Mouse (Mus musculus) limb, embryonic 11.5 days (tissue): ENCODE data around the gene Kcnmb2. TPM values are rescaled to one million over a fixed set of nuclear protein-coding genes. Genes with fewer than 3 reads are reported as not detected.

Experiments
- ATAC-seq: fragments of 200-750 bp; cut with Nextera tagmentation; 2 replicates; pipeline ENCODE4 v1.8.0; 2017; ENCODE audit warnings: low read depth; ENCODE audit not compliant: insufficient number of reproducible peaks, low FRiP score, low TSS enrichment
- DNase-seq: peaks from one replicate; pipeline ENCODE4 v3.0.0-alpha.2; 2015; ENCODE audit warnings: low spot score
- H3K27ac ChIP-seq: fragments of 300-500 bp; sonication (generic); replicated peaks from 2 replicates; pipeline ENCODE4 v1.5.1; 2014; ENCODE audit warnings: low read depth, mild to moderate bottlenecking, low read length
- H3K27me3 ChIP-seq: fragments of 300-500 bp; sonication (generic); 2 replicates; pipeline ENCODE4 v1.6.1; 2014; ENCODE audit warnings: mild to moderate bottlenecking, low read length, mixed read lengths; ENCODE audit not compliant: control insufficient read depth, insufficient read depth
- H3K36me3 ChIP-seq: fragments of 300-500 bp; sonication (generic); 2 replicates; pipeline ENCODE4 v1.6.1; 2014; ENCODE audit warnings: mild to moderate bottlenecking, low read length, moderate library complexity, mixed read lengths; ENCODE audit not compliant: control insufficient read depth, insufficient read depth
- H3K4me1 ChIP-seq: fragments of 300-500 bp; sonication (generic); 2 replicates; pipeline ENCODE4 v1.6.1; 2014; ENCODE audit warnings: low read length, mixed read lengths; ENCODE audit not compliant: control insufficient read depth, insufficient read depth
- H3K4me2 ChIP-seq: fragments of 300-500 bp; sonication (generic); 2 replicates; pipeline ENCODE4 v1.6.1; 2014; ENCODE audit warnings: low read depth, mild to moderate bottlenecking, moderate library complexity; ENCODE audit not compliant: severe bottlenecking
- H3K4me3 ChIP-seq: fragments of 300-500 bp; sonication (generic); 2 replicates; pipeline ENCODE4 v1.5.1; 2014; ENCODE audit warnings: low read depth, low read length
- H3K9ac ChIP-seq: fragments of 300-500 bp; sonication (generic); 2 replicates; pipeline ENCODE4 v1.6.1; 2014; ENCODE audit warnings: mild to moderate bottlenecking, low read length
- H3K9me3 ChIP-seq: fragments of 300-500 bp; sonication (generic); 2 replicates; pipeline ENCODE4 v1.6.1; 2016; ENCODE audit warnings: low read length; ENCODE audit not compliant: control insufficient read depth
- WGBS: fragments of 180-500 bp; shearing (Covaris S2); extraction: QIAGEN DNeasy Blood & Tissue Kit; methylation state at CpG from one replicate; pipeline ENCODE4 v1.1.7; 2014; 5-methylcytosine and 5-hydroxymethylcytosine counted together
- polyA plus RNA-seq: library from polyadenylated mRNA; unstranded; fragments of >200 nt; fragmentation: Nextera tagmentation; extraction: Ambion mirVana; gene quantifications from 2 replicates; pipeline ENCODE4 v1.2.1, GENCODE M21; 2014

The Kcnmb2 gene
- polyA plus RNA-seq, 1 experiment from 2014 or later = not detected

- Histone ChIP-seq H3K27me3 (no peaks in the 10 kb centered on the region), H3K4me1 (no peaks in the 10 kb centered on the region), H3K36me3 (no peaks in the 10 kb centered on the region), H3K9me3 (no peaks in the 10 kb centered on the region), H3K9ac (no peak overlapping the region), H3K4me3 (no peak overlapping the region), H3K4me2 (no peak overlapping the region), H3K27ac (no peak overlapping the region)
- DNase-seq (no peak), ATAC-seq (no peak)
- 16% methylated on average over 5 of the region's 5 CpGs for WGBS
Measured at GRCm38 (mm10) chr3:32128391-32128790, 226.1 kb downstream of the Kcnmb2 start.

- H3K4me2 ChIP-seq = no peak overlapping the region
- DNase-seq = no peak
- H3K9ac ChIP-seq = no peak overlapping the region
- H3K27me3 ChIP-seq = no peaks in the 10 kb centered on the region
- no peaks in the 10 kb centered on the region for H3K4me1 ChIP-seq
- H3K27ac ChIP-seq = no peak overlapping the region
- ATAC-seq = no peak
- H3K4me3 ChIP-seq = no peak overlapping the region
- H3K9me3 ChIP-seq = no peaks in the 10 kb centered on the region
- 68% methylated on average over 1 of the region's 1 CpGs for WGBS
- no peaks in the 10 kb centered on the region for H3K36me3 ChIP-seq
Measured at GRCm38 (mm10) chr3:32130696-32131095, 228.4 kb downstream of the Kcnmb2 start.

- Histone ChIP-seq H3K27ac (no peak overlapping the region), H3K36me3 (no peaks in the 10 kb centered on the region), H3K4me2 (no peak overlapping the region), H3K27me3 (no peaks in the 10 kb centered on the region), H3K4me1 (no peaks in the 10 kb centered on the region), H3K9me3 (no peaks in the 10 kb centered on the region), H3K9ac (no peak overlapping the region), H3K4me3 (no peak overlapping the region)
- ATAC-seq = no peak
- DNase-seq = no peak
- WGBS = 69% methylated on average over 3 of the region's 3 CpGs
Measured at GRCm38 (mm10) chr3:32132395-32133004, 230.2 kb downstream of the Kcnmb2 start.

- Histone ChIP-seq H3K9ac (no peak overlapping the region), H3K36me3 (no peaks in the 10 kb centered on the region), H3K27ac (no peak overlapping the region), H3K4me1 (no peaks in the 10 kb centered on the region), H3K27me3 (no peaks in the 10 kb centered on the region), H3K4me3 (no peak overlapping the region), H3K9me3 (no peaks in the 10 kb centered on the region), H3K4me2 (no peak overlapping the region)
- WGBS = 91% methylated on average over 5 of the region's 5 CpGs
- ATAC-seq (no peak), DNase-seq (no peak)
Measured at GRCm38 (mm10) chr3:32144194-32144593, 241.9 kb downstream of the Kcnmb2 start.

- no peak overlapping the region for H3K27ac ChIP-seq
- H3K9me3 ChIP-seq = no peaks in the 10 kb centered on the region
- no peaks in the 10 kb centered on the region for H3K27me3 ChIP-seq
- DNase-seq (no peak), ATAC-seq (no peak)
- H3K36me3 ChIP-seq = no peaks in the 10 kb centered on the region
- H3K4me2 ChIP-seq = no peak overlapping the region
- 72% methylated on average over 3 of the region's 3 CpGs for WGBS
- no peaks in the 10 kb centered on the region for H3K4me1 ChIP-seq
- H3K4me3 ChIP-seq = no peak overlapping the region
- no peak overlapping the region for H3K9ac ChIP-seq
Measured at GRCm38 (mm10) chr3:32144655-32145054, 242.3 kb downstream of the Kcnmb2 start.

GRCm38 (mm10) chr3:32147739-32148138 lies 245.4 kb downstream of the Kcnmb2 start:
- 92% methylated on average over 4 of the region's 4 CpGs for WGBS
- Histone ChIP-seq H3K27me3 (no peaks in the 10 kb centered on the region), H3K4me3 (no peak overlapping the region), H3K4me1 (no peaks in the 10 kb centered on the region), H3K9ac (no peak overlapping the region), H3K9me3 (no peaks in the 10 kb centered on the region), H3K36me3 (no peaks in the 10 kb centered on the region), H3K27ac (no peak overlapping the region), H3K4me2 (no peak overlapping the region)
- ATAC-seq (no peak), DNase-seq (no peak)

- DNase-seq (no peak), ATAC-seq (no peak)
- Histone ChIP-seq H3K4me3 (no peak overlapping the region), H3K9me3 (no peaks in the 10 kb centered on the region), H3K9ac (no peak overlapping the region), H3K36me3 (no peaks in the 10 kb centered on the region), H3K4me1 (no peaks in the 10 kb centered on the region), H3K4me2 (no peak overlapping the region), H3K27me3 (no peaks in the 10 kb centered on the region), H3K27ac (no peak overlapping the region)
- 72% methylated on average over 14 of the region's 14 CpGs for WGBS
Measured at GRCm38 (mm10) chr3:32149851-32150570, 247.7 kb downstream of the Kcnmb2 start.

GRCm38 (mm10) chr3:32180519-32180918 lies 278.2 kb downstream of the Kcnmb2 start:
- ATAC-seq = no peak
- Histone ChIP-seq H3K4me2 (no peak overlapping the region), H3K4me1 (no peaks in the 10 kb centered on the region), H3K27me3 (no peaks in the 10 kb centered on the region), H3K9me3 (no peaks in the 10 kb centered on the region), H3K36me3 (no peaks in the 10 kb centered on the region), H3K27ac (no peak overlapping the region), H3K4me3 (no peak overlapping the region), H3K9ac (no peak overlapping the region)
- DNase-seq = peak; percentile 17
- WGBS = 67% methylated on average over 6 of the region's 6 CpGs
